Mouse (Mus musculus): ENCODE data around the gene Mcmbp. TPM values are rescaled to one million over a fixed set of nuclear protein-coding genes. Genes with fewer than 3 reads are reported as not detected.

Mcmbp gene
- total and polyA plus RNA-seq, 3 experiments: 28.6 to 91.6 (median 56.3) TPM

- H3K4me3 ChIP-seq (ENCODE audit: low read depth, low read length): no peak overlapping the region
- ATAC-seq (ENCODE audit: extremely low read depth, insufficient number of reproducible peaks, low FRiP score, poor library complexity, severe bottlenecking): no peak
- no peaks in the 10 kb centered on the region for H3K27me3 ChIP-seq (ENCODE audit: insufficient read depth, low read length)
- peaks cover 6% of the 10 kb centered on the region for H3K4me1 ChIP-seq (ENCODE audit: insufficient read depth, low read depth, low read length)
- TF ChIP-seq POLR2AphosphoS5 (IDR thresholded peaks at IDR 0.05; ENCODE audit: insufficient replicate concordance, low read depth, low read length): no peak
- no peak for DNase-seq (ENCODE audit: low spot score)
- H3K9me3 ChIP-seq (replicated peaks): peaks cover 3% of the 10 kb centered on the region; the same call in 1 of the 2 replicates
- H3K36me3 ChIP-seq (replicated peaks): peaks cover 60% of the 10 kb centered on the region
These were observed 61.7 kb downstream of the Mcmbp start for GRCm38 (mm10) chr7:128678546-128678945.

- no peaks in the 10 kb centered on the region for H3K27me3 ChIP-seq (ENCODE audit: insufficient read depth, low read length)
- ATAC-seq (ENCODE audit: extremely low read depth, insufficient number of reproducible peaks, low FRiP score, poor library complexity, severe bottlenecking): peak; percentile 98
- TF ChIP-seq POLR2AphosphoS5 (IDR thresholded peaks at IDR 0.05; ENCODE audit: insufficient replicate concordance, low read depth, low read length) (no peak), CTCF (IDR thresholded peaks at IDR 0.05; ENCODE audit: low read depth, low read length) (no peak), GATA1 (IDR thresholded peaks at IDR 0.05; ENCODE audit: borderline replicate concordance, low read length) (no peak), GATA2 (IDR thresholded peaks at IDR 0.05; ENCODE audit: borderline replicate concordance, low read depth, low read length) (no peak), TAL1 (conservative IDR thresholded peaks at IDR 0.05; ENCODE audit: low read depth, low read length) (no peak)
- H3K9me3 ChIP-seq (replicated peaks): peaks cover 3% of the 10 kb centered on the region; the same call in 1 of the 2 replicates
- peaks cover 53% of the 10 kb centered on the region for H3K36me3 ChIP-seq (replicated peaks)
- H3K4me3 ChIP-seq (ENCODE audit: low read depth, low read length): peak overlapping the region; percentile 59
- peaks cover 34% of the 10 kb centered on the region for H3K4me1 ChIP-seq (ENCODE audit: insufficient read depth, low read depth, low read length)
- peak; percentile 73 for DNase-seq (ENCODE audit: low spot score)
These were observed 67.8 kb downstream of the Mcmbp start for GRCm38 (mm10) chr7:128672408-128673010.

GRCm38 (mm10) chr7:128671952-128672351, 68.3 kb downstream of the Mcmbp start:
- Histone ChIP-seq H3K9me3 (replicated peaks) (peaks cover 3% of the 10 kb centered on the region; the same call in 1 of the 2 replicates), H3K36me3 (replicated peaks) (peaks cover 53% of the 10 kb centered on the region), H3K4me1 (ENCODE audit: insufficient read depth, low read depth, low read length) (peaks cover 39% of the 10 kb centered on the region), H3K4me3 (ENCODE audit: low read depth, low read length) (peak overlapping the region; percentile 59), H3K27me3 (ENCODE audit: insufficient read depth, low read length) (no peaks in the 10 kb centered on the region)
- ATAC-seq (ENCODE audit: extremely low read depth, insufficient number of reproducible peaks, low FRiP score, poor library complexity, severe bottlenecking) (no peak), DNase-seq (ENCODE audit: low spot score) (no peak)
- TF ChIP-seq TAL1 (conservative IDR thresholded peaks at IDR 0.05; ENCODE audit: low read depth, low read length) (no peak), POLR2AphosphoS5 (IDR thresholded peaks at IDR 0.05; ENCODE audit: insufficient replicate concordance, low read depth, low read length) (no peak), GATA2 (IDR thresholded peaks at IDR 0.05; ENCODE audit: borderline replicate concordance, low read depth, low read length) (no peak), GATA1 (IDR thresholded peaks at IDR 0.05; ENCODE audit: borderline replicate concordance, low read length) (no peak), CTCF (IDR thresholded peaks at IDR 0.05; ENCODE audit: low read depth, low read length) (no peak)

- H3K27me3 ChIP-seq (ENCODE audit: insufficient read depth, low read length): no peaks in the 10 kb centered on the region
- H3K4me1 ChIP-seq (ENCODE audit: insufficient read depth, low read depth, low read length): peaks cover 70% of the 10 kb centered on the region
- H3K4me3 ChIP-seq (ENCODE audit: low read depth, low read length): no peak overlapping the region
- ATAC-seq (ENCODE audit: extremely low read depth, insufficient number of reproducible peaks, low FRiP score, poor library complexity, severe bottlenecking): no peak
- peaks cover 50% of the 10 kb centered on the region for H3K36me3 ChIP-seq (replicated peaks)
- TF ChIP-seq TAL1 (conservative IDR thresholded peaks at IDR 0.05; ENCODE audit: low read depth, low read length): no peak
- no peak for TF ChIP-seq GATA1 (IDR thresholded peaks at IDR 0.05; ENCODE audit: borderline replicate concordance, low read length)
- TF ChIP-seq CTCF (IDR thresholded peaks at IDR 0.05; ENCODE audit: low read depth, low read length): no peak
- no peak for TF ChIP-seq POLR2AphosphoS5 (IDR thresholded peaks at IDR 0.05; ENCODE audit: insufficient replicate concordance, low read depth, low read length)
- no peak for TF ChIP-seq GATA2 (IDR thresholded peaks at IDR 0.05; ENCODE audit: borderline replicate concordance, low read depth, low read length)
- DNase-seq (ENCODE audit: low spot score): no peak
- H3K9me3 ChIP-seq (replicated peaks): peaks cover 3% of the 10 kb centered on the region; the same call in 1 of the 2 replicates
These were observed 71.5 kb downstream of the Mcmbp start for GRCm38 (mm10) chr7:128668831-128669230.

GRCm38 (mm10) chr7:128667788-128668187, 72.5 kb downstream of the Mcmbp start:
- Histone ChIP-seq H3K36me3 (replicated peaks) (peaks cover 51% of the 10 kb centered on the region), H3K4me3 (ENCODE audit: low read depth, low read length) (no peak overlapping the region), H3K4me1 (ENCODE audit: insufficient read depth, low read depth, low read length) (peaks cover 62% of the 10 kb centered on the region), H3K9me3 (replicated peaks) (peaks cover 3% of the 10 kb centered on the region; the same call in 1 of the 2 replicates), H3K27me3 (ENCODE audit: insufficient read depth, low read length) (no peaks in the 10 kb centered on the region)
- DNase-seq (ENCODE audit: low spot score) (no peak), ATAC-seq (ENCODE audit: extremely low read depth, insufficient number of reproducible peaks, low FRiP score, poor library complexity, severe bottlenecking) (no peak)
- TF ChIP-seq TAL1 (conservative IDR thresholded peaks at IDR 0.05; ENCODE audit: low read depth, low read length) (peak; percentile 47), GATA1 (IDR thresholded peaks at IDR 0.05; ENCODE audit: borderline replicate concordance, low read length) (no peak)

- TF ChIP-seq POLR2AphosphoS5 (IDR thresholded peaks at IDR 0.05; ENCODE audit: insufficient replicate concordance, low read depth, low read length) (no peak), GATA2 (IDR thresholded peaks at IDR 0.05; ENCODE audit: borderline replicate concordance, low read depth, low read length) (no peak), TAL1 (conservative IDR thresholded peaks at IDR 0.05; ENCODE audit: low read depth, low read length) (peak; percentile 15; the same call in 1 of the 2 replicates), CTCF (IDR thresholded peaks at IDR 0.05; ENCODE audit: low read depth, low read length) (no peak), GATA1 (IDR thresholded peaks at IDR 0.05; ENCODE audit: borderline replicate concordance, low read length) (no peak)
- Histone ChIP-seq H3K36me3 (replicated peaks) (peaks cover 49% of the 10 kb centered on the region), H3K4me3 (ENCODE audit: low read depth, low read length) (peak overlapping the region; percentile 48; the same call in 1 of the 2 replicates), H3K9me3 (replicated peaks) (peaks cover 3% of the 10 kb centered on the region; the same call in 1 of the 2 replicates), H3K27me3 (ENCODE audit: insufficient read depth, low read length) (no peaks in the 10 kb centered on the region), H3K4me1 (ENCODE audit: insufficient read depth, low read depth, low read length) (peaks cover 50% of the 10 kb centered on the region)
- peak; percentile 71 for ATAC-seq (ENCODE audit: extremely low read depth, insufficient number of reproducible peaks, low FRiP score, poor library complexity, severe bottlenecking)
- peak; percentile 67 for DNase-seq (ENCODE audit: low spot score)
These were observed 75.4 kb downstream of the Mcmbp start for GRCm38 (mm10) chr7:128664861-128665377.
